ENCODE assay signal across 7 mouse cellular contexts in the genomic region with DNA sequence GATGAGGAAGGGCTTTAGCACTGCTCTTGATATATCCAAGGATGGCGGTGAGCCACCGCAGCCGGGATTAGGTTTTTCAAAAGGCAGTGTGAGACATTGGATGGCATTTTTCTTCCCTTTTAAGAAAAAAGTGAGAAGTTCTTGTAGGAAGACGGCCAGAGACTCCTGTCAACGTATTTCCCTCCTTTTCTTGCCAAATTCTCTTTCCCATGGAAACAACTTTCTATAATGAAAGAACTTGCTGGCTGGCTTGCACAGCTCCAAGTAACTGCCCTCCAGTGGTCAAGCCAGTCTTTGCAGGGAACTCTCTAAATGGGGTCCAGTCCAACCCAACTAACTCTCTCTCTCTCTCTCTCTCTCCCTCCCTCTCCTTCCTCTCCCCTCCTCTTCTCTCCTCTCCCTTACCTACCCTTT. TPM values are rescaled to one million over a fixed set of nuclear protein-coding genes. Genes with fewer than 3 reads are reported as not detected.
DNase-seq lines count a peak whose midpoint lies in the region; ATAC-seq and TF ChIP-seq lines count a peak whose summit lies in the region.

No protein-coding gene starts in this region.

- DNase-seq in MN1 (ENCODE audit: low spot score) = peak; percentile 60
- peak; percentile 52 for DNase-seq in gastrocnemius, postnatal 10 days
- peak; percentile 19 to 63 for DNase-seq in layer of hippocampus, adult 18-20 months (ENCODE audit: low spot score in 2 of 2)
- peak; percentile 93 for DNase-seq in lung, embryonic 14.5 days
- DNase-seq in right cerebral cortex, postnatal 14 days = peak; percentile 74

- H3K4me3 ChIP-seq in C2C12 (ENCODE audit: insufficient read depth, poor library complexity, severe bottlenecking) = no peak overlapping the region
- peak overlapping the region; percentile 16; the same call in 1 of the 2 replicates for H3K4me3 ChIP-seq in lung, embryonic 14.5 days (ENCODE audit: low read depth, low read length)

- H3K9me3 ChIP-seq in lung, embryonic 14.5 days (ENCODE audit: low read depth, low read length) = no peaks in the 10 kb centered on the region

- peaks cover 13% of the 10 kb centered on the region for H3K79me2 ChIP-seq in C2C12 (ENCODE audit: control insufficient read depth, insufficient read depth)

- 33% methylated on average over 5 of the region's 5 CpGs for WGBS in lung, embryonic 14.5 days

- H3K79me3 ChIP-seq in C2C12 (ENCODE audit: low read depth) = peaks cover 5% of the 10 kb centered on the region

- H3K4me1 ChIP-seq in lung, embryonic 14.5 days (ENCODE audit: insufficient read depth) = peaks cover 5% of the 10 kb centered on the region; the same call in 1 of the 2 replicates

- ATAC-seq in common myeloid progenitor, adult 5-6 weeks (replicated peaks; ENCODE audit: low read depth, poor library complexity, severe bottlenecking) = peak; percentile 47
- no peak; the same call in 1 of the 2 replicates for ATAC-seq in lung, embryonic 14.5 days (ENCODE audit: insufficient read depth)

- no peak overlapping the region for H3ac ChIP-seq in C2C12 (ENCODE audit: control insufficient read depth, insufficient read length, low read depth)

- peaks cover 6% of the 10 kb centered on the region for H3K36me3 ChIP-seq in C2C12 (ENCODE audit: control insufficient read depth, insufficient read depth)
- peaks cover 15% of the 10 kb centered on the region; the same call in 1 of the 2 replicates for H3K36me3 ChIP-seq in lung, embryonic 14.5 days (ENCODE audit: insufficient read depth)

- peak; percentile 5 for TF ChIP-seq CTCF in C2C12 (IDR thresholded peaks at IDR 0.05; ENCODE audit: control insufficient read depth, insufficient read depth, insufficient read length)
- peak; percentile 75 for TF ChIP-seq CTCF in lung, embryonic 14.5 days (IDR thresholded peaks at IDR 0.05; ENCODE audit: low read depth)

- peak overlapping the region; percentile 49; the same call in 1 of the 2 replicates for H3K9ac ChIP-seq in lung, embryonic 14.5 days

- H3K27me3 ChIP-seq in C2C12 (ENCODE audit: control insufficient read depth, insufficient read depth, insufficient read length) = no peaks in the 10 kb centered on the region
- no peaks in the 10 kb centered on the region for H3K27me3 ChIP-seq in lung, embryonic 14.5 days (ENCODE audit: insufficient read depth, low read length)

- peak overlapping the region; percentile 62 for H3K27ac ChIP-seq in lung, embryonic 14.5 days (ENCODE audit: low read depth)

- peak overlapping the region; percentile 81 for H3K4me2 ChIP-seq in lung, embryonic 14.5 days

TF ChIP-seq in C2C12, 6 proteins besides CTCF, POLR2A, EP300 and RAD21:
- no peak for TF ChIP-seq MYOG (IDR thresholded peaks at IDR 0.05; ENCODE audit: control insufficient read depth, extremely low read depth, insufficient read length)
- no peak for TF ChIP-seq MYOD1 (IDR thresholded peaks at IDR 0.05; ENCODE audit: control insufficient read depth, insufficient read length, low read depth)
- no peak for TF ChIP-seq FOSL1 (IDR thresholded peaks at IDR 0.05; ENCODE audit: insufficient read depth, low read length, poor library complexity, severe bottlenecking)
- TF ChIP-seq MAX (IDR thresholded peaks at IDR 0.05) = no peak
- TF ChIP-seq USF1 (IDR thresholded peaks at IDR 0.05; ENCODE audit: low read depth) = no peak
- no peak for TF ChIP-seq CEBPB (IDR thresholded peaks at IDR 0.05; ENCODE audit: low read depth)

RNA-seq across cellular contexts. Expression of a gene that starts 3.6 kb away (rescaled TPM):
- 8.4 TPM for polyA plus RNA-seq in C2C12 (2012; fragmentation: generic; extraction: Trizol)
- 43.7 and 56.2 TPM in 2 replicates for total RNA-seq in common myeloid progenitor, adult 5-6 weeks (2017)
- 10 to 100 TPM; 15.2 to 15.4 TPM for total RNA-seq in gastrocnemius, postnatal 10 days (2021)
- 10 to 100 TPM; 47.4 to 47.7 TPM for total RNA-seq in layer of hippocampus, adult 18-20 months (2021)
- 44.0 and 48.7 TPM in 2 replicates for polyA plus RNA-seq in lung, embryonic 14.5 days (2014; fragmentation: Nextera tagmentation; extraction: Ambion mirVana)

Comparison
In these comparisons a context has a peak if more than half of its experiments do, and no peak if none do; other contexts are left out.
1. DNase-seq: peak in every context shown above with its lines; median percentile 93 in lung, embryonic 14.5 days; 74 in right cerebral cortex, postnatal 14 days; 60 in MN1; 52 in gastrocnemius, postnatal 10 days; 41 in layer of hippocampus, adult 18-20 months.